Mouse (Mus musculus): ENCODE results near the gene Ckm. TPM values are rescaled to one million over a fixed set of nuclear protein-coding genes. Genes with fewer than 3 reads are reported as not detected.

The Ckm gene
- polyA plus RNA-seq (2015; fragmentation: Nextera tagmentation; extraction: Ambion mirVana) = not detected in 2 replicates

DNA sequence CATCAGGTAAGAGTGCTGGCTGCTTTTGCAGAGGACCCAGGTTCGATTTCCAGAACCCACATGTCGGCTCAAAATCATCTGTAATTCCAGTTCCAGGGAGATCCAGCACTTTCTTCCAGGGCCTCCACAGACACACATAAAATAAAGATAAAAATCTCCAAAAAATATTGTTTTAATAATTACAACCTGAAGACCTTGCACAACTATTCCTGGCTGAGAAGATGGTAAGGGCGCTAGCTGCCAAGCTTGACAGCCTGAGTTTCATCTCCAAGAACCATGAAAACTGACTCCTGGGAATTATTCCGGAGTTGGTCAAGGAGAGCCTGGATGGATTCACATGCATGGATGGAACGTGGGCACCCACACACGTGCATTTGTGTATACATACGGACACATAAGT is at the start of gene Ckm:
Gene Ckm, plus strand, starts transcription at position 301 of the 400 bp plus-strand sequence.
- Histone ChIP-seq H3K27me3 (replicated peaks) (peaks cover 40% of the 10 kb centered on the region), H3K9ac (peak within 1 kb of the TSS; percentile 48), H3K4me3 (peak within 1 kb of the TSS; percentile 50), H3K27ac (no peak within 1 kb of the TSS), H3K36me3 (replicated peaks) (no peaks in the 10 kb centered on the region), H3K4me1 (peaks cover 14% of the 10 kb centered on the region), H3K4me2 (peak within 1 kb of the TSS; percentile 95), H3K9me3 (no peaks in the 10 kb centered on the region)
- no peak for ATAC-seq (replicated peaks)
- WGBS = 46% methylated on average over 7 of the region's 7 CpGs

DNA sequence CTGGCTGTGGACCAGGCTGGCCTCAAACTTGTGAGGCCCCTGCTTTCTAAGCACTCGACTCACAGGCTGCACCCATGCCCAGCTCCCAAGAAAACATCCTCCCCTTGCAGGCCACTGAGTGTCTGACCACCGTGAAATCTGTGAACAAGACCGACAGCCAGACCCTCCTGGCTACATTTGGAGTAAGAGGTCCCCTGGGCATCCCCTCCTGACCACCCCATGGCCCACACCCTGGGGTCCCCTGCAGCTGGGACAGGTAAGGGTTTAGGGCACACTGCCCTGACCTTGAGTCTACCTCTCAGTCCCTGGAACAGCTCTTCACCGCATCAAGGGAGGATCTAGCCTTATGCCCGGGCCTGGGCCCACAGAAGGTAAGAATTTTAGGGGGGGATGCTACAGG is 49.6 kb upstream of the Ckm start:
- no peaks in the 10 kb centered on the region for H3K27me3 ChIP-seq (replicated peaks)
- H3K36me3 ChIP-seq (replicated peaks) = peaks cover 24% of the 10 kb centered on the region; the same call in 1 of the 2 replicates
- no peak overlapping the region for H3K4me2 ChIP-seq
- H3K9me3 ChIP-seq = no peaks in the 10 kb centered on the region
- no peak overlapping the region for H3K9ac ChIP-seq
- H3K4me3 ChIP-seq = no peak overlapping the region
- no peak for ATAC-seq (replicated peaks)
- H3K27ac ChIP-seq = no peak overlapping the region
- WGBS = 90% methylated on average over 5 of the region's 5 CpGs
- H3K4me1 ChIP-seq = peaks cover 11% of the 10 kb centered on the region

DNA sequence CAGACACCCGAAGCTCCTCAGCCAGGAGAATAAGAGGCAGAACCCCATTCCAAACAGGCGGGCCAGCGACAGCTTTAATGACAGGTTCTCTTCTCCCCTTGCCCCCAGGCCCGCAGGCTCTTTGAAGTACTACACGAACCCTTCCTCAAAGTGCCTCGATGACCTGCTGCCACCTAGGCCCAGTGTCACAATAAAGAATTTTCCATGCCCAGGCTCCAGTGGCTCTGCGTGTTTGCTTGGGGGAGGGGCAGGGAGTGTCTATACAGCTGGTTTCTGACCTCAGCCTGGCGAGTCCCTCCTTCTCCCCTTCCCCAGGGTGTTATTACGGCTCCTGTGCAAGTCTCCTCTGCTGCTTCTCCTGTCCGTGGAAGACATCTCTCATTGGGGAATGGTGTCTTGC is 48.3 kb upstream of the Ckm start:
- Histone ChIP-seq H3K9ac (no peak overlapping the region), H3K27me3 (replicated peaks) (no peaks in the 10 kb centered on the region; the same call in 1 of the 2 replicates), H3K4me3 (no peak overlapping the region), H3K4me2 (no peak overlapping the region), H3K4me1 (peaks cover 23% of the 10 kb centered on the region), H3K36me3 (replicated peaks) (peaks cover 22% of the 10 kb centered on the region; the same call in 1 of the 2 replicates), H3K9me3 (no peaks in the 10 kb centered on the region), H3K27ac (no peak overlapping the region)
- WGBS = 75% methylated on average over 10 of the region's 10 CpGs
- ATAC-seq (replicated peaks) = no peak

DNA sequence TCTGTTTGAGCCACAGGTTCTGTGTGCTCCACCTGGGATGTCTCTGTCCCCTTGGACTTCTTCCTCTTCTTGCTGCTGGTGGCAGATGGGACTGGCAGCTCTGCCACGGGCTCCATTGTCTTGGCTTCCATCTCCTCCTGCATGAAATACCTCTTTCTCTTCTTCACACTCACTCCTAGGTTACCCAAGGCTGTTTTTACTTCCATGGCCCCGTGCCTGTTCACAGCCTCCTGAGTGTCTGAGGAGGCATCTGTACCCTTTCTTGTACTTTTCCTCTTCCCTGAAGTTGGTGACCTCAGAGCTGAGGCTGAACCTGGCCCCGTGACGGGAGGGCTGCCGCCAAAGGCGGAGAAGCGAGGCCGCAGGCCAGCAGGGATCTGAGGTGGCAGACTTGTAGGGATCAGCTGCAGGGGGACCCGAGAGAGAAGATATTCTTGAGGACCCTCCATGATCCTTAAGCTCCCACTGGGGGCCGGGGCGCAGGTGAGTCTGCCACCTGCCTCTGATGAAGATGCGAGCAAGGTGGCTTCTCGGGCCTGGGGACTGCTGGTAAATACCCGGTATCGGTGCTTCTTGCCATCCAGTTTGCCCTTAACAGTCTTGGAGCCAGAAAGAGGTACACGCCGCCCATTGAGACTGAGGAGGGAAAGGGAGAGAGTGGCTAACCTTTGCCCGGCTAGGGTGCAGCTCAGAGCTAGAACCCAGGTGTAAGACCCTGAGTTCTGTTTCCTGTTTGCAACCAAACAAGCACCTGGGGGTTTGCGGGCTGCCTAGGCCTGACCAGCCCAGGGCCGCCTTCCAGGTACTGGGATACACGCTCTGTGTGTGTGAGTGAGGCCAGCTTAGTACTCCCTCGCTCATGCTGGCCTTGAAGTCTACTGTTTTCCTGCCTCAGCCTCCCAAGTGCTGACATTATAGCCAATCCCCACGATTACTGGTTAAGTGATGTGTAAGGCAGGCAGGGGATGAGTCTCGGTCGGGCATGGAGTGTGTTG is 46.9 kb upstream of the Ckm start:
- Histone ChIP-seq H3K9me3 (no peaks in the 10 kb centered on the region), H3K36me3 (replicated peaks) (peaks cover 17% of the 10 kb centered on the region; the same call in 1 of the 2 replicates), H3K4me1 (peaks cover 34% of the 10 kb centered on the region), H3K4me3 (0 out of 2 replicates have a peak overlapping the region, but pooled peaks have one; percentile 0), H3K9ac (no peak overlapping the region; the same call in 1 of the 2 replicates), H3K27ac (no peak overlapping the region), H3K27me3 (replicated peaks) (peaks cover 5% of the 10 kb centered on the region; the same call in 1 of the 2 replicates), H3K4me2 (peak overlapping the region; percentile 96; the same call in 1 of the 2 replicates)
- no peak for ATAC-seq (replicated peaks)
- 90% methylated on average over 25 of the region's 25 CpGs for WGBS

DNA sequence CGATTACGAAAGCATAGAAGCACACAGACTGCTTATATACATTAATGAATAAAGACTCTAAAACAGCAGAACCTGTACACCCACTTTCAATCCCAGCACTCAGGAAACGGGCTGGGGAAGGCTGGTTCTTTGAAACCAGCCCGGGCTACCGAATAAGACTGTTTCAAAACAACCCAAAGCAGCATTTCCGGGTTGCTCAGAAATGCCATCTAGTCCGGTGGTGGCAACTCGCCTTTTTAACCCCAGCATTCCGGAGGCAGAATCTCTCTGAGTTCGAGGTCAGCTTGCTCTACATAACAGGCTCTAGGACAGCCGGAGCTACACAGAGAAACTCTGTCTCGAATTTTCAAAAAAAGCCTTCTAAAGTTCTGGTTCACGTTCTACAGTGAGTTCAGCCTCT is 45.9 kb upstream of the Ckm start:
- peak overlapping the region; percentile 74 for H3K4me3 ChIP-seq
- no peak overlapping the region for H3K27ac ChIP-seq
- peaks cover 5% of the 10 kb centered on the region; the same call in 1 of the 2 replicates for H3K27me3 ChIP-seq (replicated peaks)
- no peaks in the 10 kb centered on the region for H3K9me3 ChIP-seq
- H3K4me2 ChIP-seq = peak overlapping the region; percentile 96
- 22% methylated on average over 13 of the region's 13 CpGs for WGBS
- peaks cover 11% of the 10 kb centered on the region; the same call in 1 of the 2 replicates for H3K36me3 ChIP-seq (replicated peaks)
- H3K4me1 ChIP-seq = peaks cover 34% of the 10 kb centered on the region
- no peak for ATAC-seq (replicated peaks)
- H3K9ac ChIP-seq = peak overlapping the region; percentile 60

DNA sequence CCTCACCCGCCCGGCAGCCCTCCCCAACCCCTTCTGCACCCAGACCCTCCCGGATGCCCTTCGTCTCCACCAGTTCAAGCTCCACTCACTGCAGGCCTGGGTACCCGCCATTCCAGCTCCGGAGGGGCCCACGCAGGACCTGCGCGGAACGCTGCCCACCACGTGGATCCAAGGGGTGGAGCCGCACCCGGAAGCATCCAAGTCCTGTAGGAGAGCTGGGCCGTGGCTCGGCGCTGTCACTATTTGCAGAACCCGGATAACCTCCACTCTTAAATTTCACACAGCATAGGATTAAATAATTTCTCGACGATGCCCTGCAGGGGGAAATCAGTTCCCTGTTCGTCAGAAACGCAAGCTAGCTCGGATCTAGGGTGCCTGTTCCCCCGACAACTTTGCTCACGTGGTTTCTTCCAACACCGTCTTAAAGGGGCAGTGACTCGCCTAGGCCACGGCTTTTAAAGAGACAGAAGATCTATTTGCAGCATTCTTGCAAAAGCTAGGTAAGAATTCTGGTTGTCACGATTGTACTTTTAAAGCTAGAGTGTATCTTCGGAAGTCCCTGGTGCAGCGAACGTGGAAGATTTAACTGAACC is 45.2 kb upstream of the Ckm start, which contains the start of the genes Cd3eap and Ppp1r13l:
Gene Cd3eap, minus strand, starts transcription at position 185 of the 593 bp plus-strand sequence.
Gene Ppp1r13l, plus strand, starts transcription at position 451 of the 593 bp plus-strand sequence.
- Histone ChIP-seq H3K9ac (peak within 1 kb of the TSS; percentile 60), H3K4me2 (peak within 1 kb of the TSS; percentile 96), H3K4me3 (peak within 1 kb of the TSS; percentile 74), H3K9me3 (no peaks in the 10 kb centered on the region), H3K27me3 (replicated peaks) (peaks cover 5% of the 10 kb centered on the region; the same call in 1 of the 2 replicates), H3K4me1 (peaks cover 34% of the 10 kb centered on the region), H3K36me3 (replicated peaks) (peaks cover 9% of the 10 kb centered on the region; the same call in 1 of the 2 replicates), H3K27ac (peak within 1 kb of the TSS; percentile 67)
- under 1% methylated on average over 31 of the region's 31 CpGs for WGBS
- peak; percentile 87 for ATAC-seq (replicated peaks)

DNA sequence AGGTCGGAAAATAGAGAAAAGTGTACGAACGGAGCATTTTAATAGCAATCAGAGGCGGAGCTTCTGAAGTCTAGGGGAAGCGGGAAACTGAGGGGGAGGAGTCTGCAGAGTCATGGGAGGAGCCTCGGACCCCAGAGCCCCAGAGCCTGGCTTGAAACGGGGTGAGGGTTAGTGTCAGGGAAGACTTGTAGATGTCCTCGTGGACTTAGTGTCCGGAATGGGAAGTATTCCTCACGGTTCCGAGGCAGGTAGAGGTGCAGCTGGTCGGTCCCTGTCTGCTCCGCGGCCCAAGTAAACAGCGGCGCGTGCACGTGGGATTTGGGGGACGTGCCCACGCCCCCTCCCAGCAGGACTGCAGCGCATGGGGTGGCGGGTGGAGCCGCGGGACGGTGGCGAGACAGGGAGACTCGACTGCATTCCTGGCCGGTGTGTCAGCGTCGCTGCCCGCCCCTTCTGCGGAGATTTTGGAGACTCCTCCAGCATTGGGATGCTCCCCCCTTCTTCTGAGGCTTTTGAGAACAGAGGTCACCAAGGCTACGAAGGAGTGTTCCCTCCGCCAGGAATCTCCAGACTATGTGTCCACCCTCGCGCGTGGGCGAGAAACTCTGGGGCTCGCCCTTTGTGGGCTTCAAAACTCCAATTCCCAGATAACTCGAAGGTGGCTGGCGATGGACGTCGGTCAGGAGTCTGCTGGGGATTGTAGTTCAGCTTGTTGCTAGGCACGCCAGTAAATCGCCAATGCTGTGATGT is 44.5 kb upstream of the Ckm start:
- peaks cover 5% of the 10 kb centered on the region; the same call in 1 of the 2 replicates for H3K27me3 ChIP-seq (replicated peaks)

DNA sequence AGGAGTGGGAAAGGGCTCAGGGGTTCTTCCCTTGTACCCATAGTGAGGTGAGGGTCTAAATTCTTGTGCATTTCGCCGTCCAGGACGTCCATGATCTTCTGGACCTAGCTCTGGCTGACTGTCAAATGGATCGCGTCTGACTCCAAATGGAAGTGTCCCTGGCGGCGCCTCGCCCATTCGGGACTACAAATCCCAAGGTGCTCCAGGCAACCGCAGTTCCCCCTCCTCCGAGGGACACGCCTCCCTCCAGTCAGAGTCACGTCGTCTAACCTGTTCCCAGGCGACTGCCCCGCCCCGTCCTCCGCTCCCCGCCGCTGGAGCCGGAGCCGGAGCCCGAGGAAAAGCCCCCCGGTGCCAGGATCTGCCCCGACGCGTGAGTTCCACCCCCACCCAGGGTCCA is 43.6 kb upstream of the Ckm start:
- WGBS = under 1% methylated on average over 27 of the region's 27 CpGs
- Histone ChIP-seq H3K27me3 (replicated peaks) (peaks cover 5% of the 10 kb centered on the region; the same call in 1 of the 2 replicates), H3K27ac (0 out of 2 replicates have a peak overlapping the region, but pooled peaks have one; percentile 7), H3K4me3 (peak overlapping the region; percentile 74), H3K36me3 (replicated peaks) (peaks cover 8% of the 10 kb centered on the region; the same call in 1 of the 2 replicates), H3K4me2 (peak overlapping the region; percentile 96), H3K9me3 (no peaks in the 10 kb centered on the region), H3K9ac (peak overlapping the region; percentile 42), H3K4me1 (peaks cover 34% of the 10 kb centered on the region)
- ATAC-seq (replicated peaks) = peak; percentile 59

More for the DNA sequence above, 44.5 kb upstream of the Ckm start:
- peak overlapping the region; percentile 74 for H3K4me3 ChIP-seq
- peak; percentile 79 for ATAC-seq (replicated peaks)
- peaks cover 34% of the 10 kb centered on the region for H3K4me1 ChIP-seq
- WGBS = under 1% methylated on average over 45 of the region's 45 CpGs
- peaks cover 8% of the 10 kb centered on the region; the same call in 1 of the 2 replicates for H3K36me3 ChIP-seq (replicated peaks)
- no peaks in the 10 kb centered on the region for H3K9me3 ChIP-seq
- peak overlapping the region; percentile 67 for H3K27ac ChIP-seq
- H3K4me2 ChIP-seq = peak overlapping the region; percentile 96
- H3K9ac ChIP-seq = peak overlapping the region; percentile 60; the same call in 1 of the 2 replicates

DNA sequence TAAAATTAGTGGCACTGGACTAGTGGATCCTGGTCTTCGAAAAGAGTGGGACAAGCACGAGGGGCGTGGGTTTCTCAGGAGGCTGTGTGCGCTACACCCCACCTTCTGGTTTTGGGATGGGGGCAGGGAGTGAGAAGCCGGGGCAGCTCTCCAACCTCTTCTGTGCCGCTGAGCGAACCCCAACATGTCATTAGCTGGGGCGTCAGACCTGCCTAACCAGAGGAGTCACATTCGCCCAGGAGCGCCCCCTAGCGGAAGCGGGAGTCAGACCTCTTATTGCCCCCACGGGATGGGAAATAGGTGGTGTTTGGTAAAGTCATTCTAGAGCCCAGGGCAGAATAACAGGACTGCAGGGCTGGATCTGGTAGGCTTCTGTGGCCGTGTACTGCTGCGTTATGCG is 42.9 kb upstream of the Ckm start:
- 13% methylated on average over 16 of the region's 16 CpGs for WGBS

DNA sequence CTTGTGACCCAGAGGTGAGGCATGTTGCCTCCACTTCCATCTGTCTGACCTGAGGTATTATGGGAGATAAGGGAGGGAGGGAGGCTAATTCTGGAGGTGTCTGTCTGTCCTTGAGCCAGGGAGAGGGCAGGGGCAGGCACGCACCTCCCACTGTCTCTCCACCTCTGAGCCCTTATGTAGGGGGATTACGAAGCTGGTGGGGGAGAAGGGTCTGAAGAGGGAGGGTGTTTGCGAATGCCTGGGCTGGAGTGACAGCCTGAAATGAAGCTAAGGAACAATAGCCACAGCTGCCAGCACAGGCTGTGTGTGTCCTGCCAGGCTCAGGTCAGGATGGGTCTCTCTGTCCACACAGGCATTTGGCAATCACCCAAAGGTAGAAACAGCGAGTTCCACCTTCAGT is 42.3 kb upstream of the Ckm start:
- no peaks in the 10 kb centered on the region for H3K9me3 ChIP-seq
- H3K9ac ChIP-seq = no peak overlapping the region
- no peak overlapping the region for H3K27ac ChIP-seq
- H3K36me3 ChIP-seq (replicated peaks) = peaks cover under 1% of the 10 kb centered on the region; the same call in 1 of the 2 replicates
- H3K4me1 ChIP-seq = peaks cover 34% of the 10 kb centered on the region
- WGBS = 25% methylated on average over 4 of the region's 4 CpGs
- H3K27me3 ChIP-seq (replicated peaks) = peaks cover 5% of the 10 kb centered on the region; the same call in 1 of the 2 replicates
- no peak overlapping the region for H3K4me2 ChIP-seq
- no peak for ATAC-seq (replicated peaks)
- no peak overlapping the region for H3K4me3 ChIP-seq

More for the DNA sequence above, 42.9 kb upstream of the Ckm start:
- Histone ChIP-seq H3K27ac (no peak overlapping the region), H3K9me3 (no peaks in the 10 kb centered on the region), H3K4me3 (peak overlapping the region; percentile 74), H3K36me3 (replicated peaks) (peaks cover 3% of the 10 kb centered on the region; the same call in 1 of the 2 replicates), H3K4me2 (peak overlapping the region; percentile 96), H3K9ac (peak overlapping the region; percentile 42; the same call in 1 of the 2 replicates), H3K4me1 (peaks cover 34% of the 10 kb centered on the region), H3K27me3 (replicated peaks) (peaks cover 5% of the 10 kb centered on the region; the same call in 1 of the 2 replicates)
- ATAC-seq (replicated peaks) = no peak

DNA sequence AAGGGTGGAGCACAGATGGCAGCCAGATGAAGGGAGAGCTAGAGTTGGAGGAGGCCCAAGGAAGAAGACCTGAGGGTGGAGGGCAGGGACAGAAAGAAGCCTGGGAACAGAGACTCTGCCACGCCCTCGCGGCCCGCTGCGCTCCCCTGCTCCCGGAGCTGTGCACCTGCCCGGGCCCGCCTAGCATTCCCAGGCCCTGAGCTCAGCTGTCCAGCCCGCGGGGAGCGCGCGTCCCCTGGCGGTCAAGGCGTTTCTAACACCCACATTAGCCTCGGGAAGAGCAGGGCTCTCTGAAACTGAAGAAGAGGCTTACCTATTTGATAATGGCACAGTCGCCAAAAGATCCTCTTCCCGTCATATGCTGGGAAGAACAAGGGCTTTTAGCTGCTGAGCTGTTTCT is 40.7 kb upstream of the Ckm start:
- Histone ChIP-seq H3K4me2 (no peak overlapping the region), H3K36me3 (replicated peaks) (no peaks in the 10 kb centered on the region), H3K4me1 (peaks cover 23% of the 10 kb centered on the region), H3K9ac (no peak overlapping the region), H3K4me3 (no peak overlapping the region), H3K27me3 (replicated peaks) (peaks cover 5% of the 10 kb centered on the region; the same call in 1 of the 2 replicates), H3K9me3 (no peaks in the 10 kb centered on the region), H3K27ac (no peak overlapping the region)
- WGBS = 3% methylated on average over 17 of the region's 18 CpGs
- ATAC-seq (replicated peaks) = no peak

Data from midbrain, embryonic 15.5 days (tissue).